Mouse (Mus musculus): ENCODE results near the gene Nyap2. TPM values are rescaled to one million over a fixed set of nuclear protein-coding genes. Genes with fewer than 3 reads are reported as not detected.
"Not testable (repeated sequence)": the region's sequence is repeated elsewhere in the genome, so short reads cannot be mapped to it uniquely, and the experiment has no call there.

Nyap2 gene
- total RNA-seq, 2 experiments from 2014 or later: 0.04 TPM; not detected in 1

GRCm38 (mm10) chr1:81173303-81173702, 96.6 kb downstream of the Nyap2 start:
- DNase-seq: no peak
- intact Hi-C loops (cut with DNase I; ENCODE audit: low total_unique reads): no loop called here

- DNase-seq: no peak
- intact Hi-C loops (cut with DNase I; ENCODE audit: low total_unique reads): no loop called here
Observed at GRCm38 (mm10) chr1:81179725-81180124, 103.0 kb downstream of the Nyap2 start.

- DNase-seq: no peak
- intact Hi-C loops (cut with DNase I; ENCODE audit: low total_unique reads): no loop called here
Observed at GRCm38 (mm10) chr1:81180686-81181085, 103.9 kb downstream of the Nyap2 start.

GRCm38 (mm10) chr1:81209536-81209935, 132.8 kb downstream of the Nyap2 start:
- no peak for DNase-seq
- intact Hi-C loops (cut with DNase I; ENCODE audit: low total_unique reads): no loop called here

GRCm38 (mm10) chr1:81211491-81211890, 134.7 kb downstream of the Nyap2 start:
- intact Hi-C loops (cut with DNase I; ENCODE audit: low total_unique reads): no loop called here
- no peak for DNase-seq

GRCm38 (mm10) chr1:81219790-81220189, 143.0 kb downstream of the Nyap2 start:
- intact Hi-C loops (cut with DNase I; ENCODE audit: low total_unique reads): no loop called here
- DNase-seq: no peak

DNA sequence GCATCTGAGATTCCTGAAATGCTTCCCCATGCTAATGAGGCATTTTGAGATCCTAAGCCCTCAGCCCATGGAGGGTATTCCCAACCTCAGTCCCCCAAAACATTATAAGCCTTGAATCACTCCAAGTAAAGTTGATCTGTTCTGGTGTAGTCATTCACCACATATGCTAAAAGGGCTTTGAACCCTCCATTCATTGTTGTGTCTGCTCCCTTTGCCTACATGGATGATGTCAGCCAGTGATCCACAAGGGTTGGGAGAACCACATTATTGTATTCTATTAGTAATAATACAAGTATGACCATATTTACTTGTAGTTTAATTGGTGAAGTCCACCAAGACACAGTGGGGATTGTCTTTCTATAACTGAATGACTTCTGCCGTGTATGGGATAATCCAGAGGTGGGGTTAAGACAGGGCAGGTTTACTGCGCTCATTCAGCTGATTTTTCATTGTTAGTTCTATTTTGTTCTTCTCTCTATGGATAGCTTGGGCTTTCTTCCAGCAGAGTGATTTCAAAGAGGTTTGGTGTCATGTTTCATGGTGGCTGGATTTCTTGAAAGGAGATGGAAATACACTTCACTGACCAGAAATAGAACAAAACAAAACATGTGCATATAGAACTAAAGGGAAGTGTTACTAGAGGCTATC, 155.1 kb downstream of the Nyap2 start:
- no peak for DNase-seq
- intact Hi-C loops (cut with DNase I; ENCODE audit: low total_unique reads): no loop called here

DNA sequence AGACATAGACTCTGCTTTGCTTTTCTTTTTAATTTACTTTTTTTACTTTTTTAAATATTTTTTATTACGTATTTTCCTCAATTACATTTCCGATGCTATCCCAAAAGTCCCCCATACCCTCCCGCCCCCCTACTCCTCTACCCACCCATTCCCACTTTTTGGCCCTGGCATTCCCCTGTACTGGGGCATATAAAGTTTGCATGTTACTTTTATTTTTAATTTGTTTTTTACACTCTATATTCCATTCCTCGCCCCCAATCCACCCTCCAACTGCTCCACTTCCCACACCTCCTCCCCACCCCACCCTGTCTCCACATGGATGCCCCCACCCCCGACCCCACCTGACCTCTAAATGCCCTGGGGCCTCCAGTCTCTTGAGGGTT, 155.6 kb downstream of the Nyap2 start:
- not testable (repeated sequence) for DNase-seq

DNA sequence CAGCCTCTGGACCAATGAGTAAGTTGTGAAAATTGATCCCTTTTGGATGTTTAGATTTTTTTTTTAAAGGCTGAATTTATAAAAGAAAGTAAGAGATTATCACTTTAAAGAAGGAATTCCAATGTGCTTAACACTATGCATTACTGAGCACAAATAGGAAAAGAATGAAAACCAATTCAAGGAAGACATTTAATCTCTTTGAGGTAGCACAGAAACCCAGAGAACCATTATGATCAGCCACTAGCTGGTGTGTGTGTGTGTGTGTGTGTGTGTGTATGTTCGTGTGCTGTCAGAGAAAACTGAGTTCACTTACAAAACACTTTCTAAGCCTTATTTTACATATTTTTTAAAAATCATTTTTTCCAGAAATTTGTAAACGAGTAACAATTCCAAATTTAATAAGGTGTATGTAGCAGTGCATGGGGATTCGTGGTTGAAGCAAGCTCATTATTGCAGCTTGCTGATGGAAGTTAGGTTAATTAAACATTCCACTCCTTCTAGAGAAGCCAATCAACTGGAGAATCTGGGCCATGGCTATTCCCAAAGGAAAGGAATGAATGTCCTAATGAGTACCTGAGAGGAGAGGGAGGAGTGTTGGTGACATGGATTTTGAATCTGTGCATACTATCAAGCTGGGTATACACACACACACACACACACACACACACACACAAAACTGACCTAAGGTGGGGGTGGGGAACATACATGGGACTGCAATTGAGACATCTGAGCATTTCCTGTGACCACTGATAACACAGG, 171.9 kb downstream of the Nyap2 start:
- intact Hi-C loops (cut with DNase I; ENCODE audit: low total_unique reads): no loop called here
- DNase-seq: no peak

More for the DNA sequence above, 155.6 kb downstream of the Nyap2 start:
- intact Hi-C loops (cut with DNase I; ENCODE audit: low total_unique reads): not testable (repeated sequence)

DNA sequence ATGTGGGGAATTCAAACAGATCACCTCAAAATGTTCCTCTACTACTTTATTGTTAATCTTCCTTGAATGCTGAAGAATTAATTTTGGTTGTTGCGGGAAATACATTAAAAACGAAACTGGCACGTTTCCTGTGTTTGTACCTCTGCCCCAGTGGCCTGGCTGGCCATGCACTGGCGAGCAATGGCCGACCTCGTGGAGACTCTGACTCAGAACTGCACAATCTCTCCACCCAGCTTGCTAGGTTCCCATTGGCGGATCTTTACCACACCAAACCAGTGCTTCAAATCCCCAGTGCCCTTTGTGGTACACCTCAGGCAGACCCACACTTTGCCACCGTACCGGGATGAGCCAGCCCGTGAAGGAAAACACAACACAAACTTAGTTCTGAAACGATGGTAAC, 173.3 kb downstream of the Nyap2 start:
- no peak for DNase-seq
- intact Hi-C loops (cut with DNase I; ENCODE audit: low total_unique reads): no loop called here

GRCm38 (mm10) chr1:81266441-81266840, 189.7 kb downstream of the Nyap2 start:
- intact Hi-C loops (cut with DNase I; ENCODE audit: low total_unique reads): no loop called here

GRCm38 (mm10) chr1:81280978-81281377, 204.2 kb downstream of the Nyap2 start:
- intact Hi-C loops (cut with DNase I; ENCODE audit: low total_unique reads): no loop called here
- DNase-seq: peak; percentile 4

More at GRCm38 (mm10) chr1:81266441-81266840, 189.7 kb downstream of the Nyap2 start:
- no peak for DNase-seq

DNA sequence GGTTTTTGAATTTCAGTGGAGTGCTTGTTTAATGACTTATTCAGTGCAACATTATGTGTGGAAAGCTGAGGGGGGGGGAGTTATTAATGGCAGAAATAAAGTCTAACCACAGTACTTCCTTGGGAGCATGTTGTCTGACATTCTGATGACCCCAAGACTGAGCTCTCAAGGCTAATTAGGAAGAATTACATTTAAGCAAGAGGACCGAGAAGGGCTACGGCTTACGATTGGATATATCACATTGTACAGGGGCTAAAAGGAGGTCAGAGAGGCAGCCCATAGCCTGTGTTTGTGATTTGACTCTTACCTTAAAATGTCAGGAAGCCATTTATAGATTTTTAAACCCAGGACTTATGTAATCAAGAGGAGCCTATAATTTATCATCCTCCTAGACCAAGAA, 208.9 kb downstream of the Nyap2 start:
- intact Hi-C loops (cut with DNase I; ENCODE audit: low total_unique reads): no loop called here
- DNase-seq: no peak

- intact Hi-C loops (cut with DNase I; ENCODE audit: low total_unique reads): no loop called here
- no peak for DNase-seq
Observed at GRCm38 (mm10) chr1:81287088-81287487, 210.3 kb downstream of the Nyap2 start.

- no peak for DNase-seq
- intact Hi-C loops (cut with DNase I; ENCODE audit: low total_unique reads): no loop called here
Observed at GRCm38 (mm10) chr1:81300735-81301134, 224.0 kb downstream of the Nyap2 start.

- intact Hi-C loops (cut with DNase I; ENCODE audit: low total_unique reads): no loop called here
- no peak for DNase-seq
Observed at GRCm38 (mm10) chr1:81301661-81302060, 224.9 kb downstream of the Nyap2 start.

- intact Hi-C loops (cut with DNase I; ENCODE audit: low total_unique reads): no loop called here
- no peak for DNase-seq
Observed at GRCm38 (mm10) chr1:81303389-81303788, 226.6 kb downstream of the Nyap2 start.

- intact Hi-C loops (cut with DNase I; ENCODE audit: low total_unique reads): no loop called here
- DNase-seq: no peak
Observed at GRCm38 (mm10) chr1:81307407-81307806, 230.7 kb downstream of the Nyap2 start.

DNA sequence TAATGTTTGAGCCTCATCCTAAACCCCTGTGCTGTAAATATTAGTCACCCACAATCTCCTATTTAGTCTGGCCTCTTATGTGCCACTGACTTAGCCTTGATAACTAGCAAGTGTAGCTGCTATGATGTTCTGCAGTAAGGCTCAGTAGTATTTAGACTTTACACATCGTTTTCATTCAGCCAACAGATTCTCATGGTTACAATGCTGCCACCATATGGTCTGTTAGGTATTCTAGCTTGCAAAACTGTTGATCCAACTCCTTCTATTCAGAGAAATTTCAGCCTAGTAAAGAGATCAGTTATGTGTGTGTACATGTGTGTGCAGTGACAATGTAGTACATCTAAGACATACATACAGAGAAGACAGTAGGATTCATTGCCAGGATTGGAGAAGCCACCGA, 231.2 kb downstream of the Nyap2 start:
- intact Hi-C loops (cut with DNase I; ENCODE audit: low total_unique reads): no loop called here
- no peak for DNase-seq

- peak; percentile 57 for DNase-seq
- intact Hi-C loops (cut with DNase I; ENCODE audit: low total_unique reads): loop anchor here (10.0 kb wide), 1 partner anchor 1165 kb away; no protein-coding TSS in a partner anchor
Observed at GRCm38 (mm10) chr1:81310087-81310626, 233.4 kb downstream of the Nyap2 start.

All from gastrocnemius, postnatal 14 days (tissue).